Mouse (Mus musculus) spleen, postnatal 36 days (tissue): ENCODE data around the gene Baiap2.

Source experiments
- DNase-seq, 2 experiments: peaks; one replicate each; pipeline ENCODE4 v3.0.0; 2022; ENCODE audit warnings: low spot score in 2 of 2, mixed read lengths in 1 of 2

Baiap2 gene

DNA sequence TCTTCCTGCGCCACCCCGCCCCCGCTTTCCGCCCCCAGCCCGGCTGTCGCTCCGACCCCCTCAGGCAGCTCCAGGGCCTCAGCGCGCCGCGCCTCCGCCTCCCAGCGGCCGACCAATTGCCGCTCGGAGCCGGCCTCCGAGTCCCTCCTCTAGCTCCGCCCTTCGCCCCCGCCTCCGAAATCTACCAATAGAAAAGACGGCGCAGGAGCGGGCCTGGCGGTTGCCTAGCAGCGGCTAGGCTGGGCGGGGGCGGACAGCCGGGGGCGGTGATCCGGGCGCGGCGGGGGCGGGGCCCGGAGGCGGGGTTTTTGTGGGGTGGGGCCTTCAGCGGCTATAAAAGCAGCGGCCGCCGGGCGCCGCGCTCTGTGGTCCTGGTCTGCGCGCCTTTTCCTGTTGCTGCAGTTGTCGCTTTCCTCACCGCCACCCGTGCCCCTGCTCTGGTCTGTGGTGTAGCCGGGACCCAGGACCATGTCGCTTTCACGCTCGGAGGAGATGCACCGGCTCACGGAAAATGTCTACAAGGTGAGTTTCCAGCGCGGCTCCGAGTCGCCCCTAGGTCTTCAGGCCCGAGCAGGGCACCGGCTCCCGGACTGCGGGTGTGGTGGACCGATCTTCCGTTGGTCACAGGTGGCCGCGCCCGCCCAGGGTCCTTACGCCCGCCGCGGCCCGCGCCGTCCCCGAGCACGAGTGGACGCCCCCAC lies at the start of gene Baiap2:
Baiap2 (plus strand) TSS at position 37 of the 701 bp plus-strand sequence.
- peak; percentile 98 for DNase-seq

GRCm38 (mm10) chr11:119893667-119894236 lies 48.8 kb upstream of the Baiap2 start:
- no peak for DNase-seq

DNA sequence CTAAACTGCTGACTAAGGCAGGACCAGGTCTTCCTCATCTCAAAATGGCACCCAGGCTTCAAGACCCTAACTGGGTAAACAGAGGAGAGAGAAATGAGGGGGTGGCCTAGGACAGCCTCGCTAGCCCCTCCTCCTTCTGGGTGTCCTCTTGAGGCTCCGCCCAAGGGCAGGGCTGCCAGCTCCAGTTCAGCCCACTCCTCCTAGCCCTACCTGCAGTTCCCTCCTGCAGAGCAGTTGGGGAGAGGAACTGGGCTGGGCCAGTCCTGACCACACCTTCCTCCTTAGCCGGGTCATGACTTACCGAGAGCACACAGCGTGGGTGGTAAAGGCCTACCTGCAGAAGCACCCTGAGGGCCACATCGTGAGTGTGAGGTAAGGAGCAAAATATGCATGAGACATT lies 47.9 kb upstream of the Baiap2 start:
- peak; percentile 63 to 64 for DNase-seq

DNA sequence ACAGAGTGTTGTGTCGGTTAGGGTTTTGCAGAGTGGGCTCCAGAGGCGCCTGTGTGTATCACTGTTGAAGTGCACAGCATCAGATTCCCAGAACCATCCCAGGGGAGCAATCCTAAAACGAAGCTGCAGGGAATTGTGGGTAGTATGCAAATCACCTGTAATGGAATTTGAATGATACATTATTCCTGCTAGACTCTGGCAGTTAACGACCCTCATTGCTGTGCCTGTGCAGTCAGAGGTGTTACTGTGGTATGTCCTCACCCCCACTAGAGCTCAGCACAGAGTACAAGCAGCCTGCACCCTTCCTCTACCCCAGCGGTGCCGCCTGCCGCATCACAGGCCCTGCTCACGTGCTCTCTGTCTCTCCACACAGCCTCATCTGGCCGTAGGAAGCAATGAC lies 45.5 kb upstream of the Baiap2 start:
- DNase-seq, result no peak

DNA sequence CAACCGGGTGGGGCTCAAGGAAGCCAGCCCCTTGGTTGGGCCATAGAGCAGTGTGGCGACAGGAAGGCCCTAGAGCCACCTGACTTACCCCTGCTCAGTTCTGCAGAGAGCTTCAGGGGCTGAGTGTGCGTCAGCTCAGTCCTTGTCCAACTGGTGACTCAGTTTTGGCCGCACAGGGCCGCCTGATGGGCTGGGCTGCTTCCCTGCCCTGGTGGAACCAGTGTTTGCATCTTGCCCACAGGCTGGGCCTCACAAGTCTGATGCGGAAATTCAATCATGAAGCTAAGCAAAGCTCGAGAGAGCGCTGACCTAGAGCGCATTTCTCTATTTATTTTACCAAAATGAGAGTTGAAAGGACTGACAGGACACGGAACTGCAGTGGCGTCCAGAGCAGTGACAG lies 43.6 kb upstream of the Baiap2 start:
- DNase-seq, result no peak

DNA sequence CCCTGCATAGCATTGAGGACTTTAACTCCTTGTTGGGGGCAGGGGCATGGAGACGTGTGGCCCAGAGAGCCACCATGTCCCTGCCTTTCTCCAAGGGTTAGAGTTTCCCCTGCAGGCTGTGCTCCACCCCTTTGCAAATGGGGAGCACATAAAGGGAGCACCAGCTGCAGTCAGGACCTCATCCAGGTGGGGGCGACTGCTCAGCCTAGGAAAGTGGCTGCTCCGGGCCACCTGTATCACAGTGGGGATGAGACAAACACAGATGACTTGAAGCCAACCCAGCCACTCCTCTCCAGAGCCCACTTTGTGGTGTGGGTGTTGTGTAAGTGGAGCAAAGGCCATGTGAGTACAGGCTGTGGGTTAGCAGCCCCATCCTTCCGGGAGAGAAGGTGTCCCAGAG lies 41.4 kb upstream of the Baiap2 start:
- no peak for DNase-seq

DNA sequence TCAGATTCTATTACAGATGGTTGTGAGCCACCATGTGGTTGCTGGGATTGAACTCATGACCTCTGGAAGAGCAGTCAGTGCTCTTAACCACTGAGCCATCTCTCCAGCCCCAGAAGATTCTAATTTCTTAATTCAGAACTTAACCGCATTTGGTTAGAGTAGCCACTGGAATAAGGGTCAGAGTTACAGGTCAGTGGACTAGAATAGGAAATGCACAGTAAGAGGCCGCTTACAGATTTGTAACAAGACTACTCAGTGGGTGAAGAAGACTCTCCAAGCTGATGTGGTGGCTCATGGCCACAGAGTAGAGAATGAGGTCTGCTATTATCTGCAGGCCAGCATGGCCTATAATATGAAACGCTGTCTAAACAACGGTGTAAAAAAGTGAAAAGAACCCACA lies 39.7 kb upstream of the Baiap2 start:
- DNase-seq, result no peak

DNA sequence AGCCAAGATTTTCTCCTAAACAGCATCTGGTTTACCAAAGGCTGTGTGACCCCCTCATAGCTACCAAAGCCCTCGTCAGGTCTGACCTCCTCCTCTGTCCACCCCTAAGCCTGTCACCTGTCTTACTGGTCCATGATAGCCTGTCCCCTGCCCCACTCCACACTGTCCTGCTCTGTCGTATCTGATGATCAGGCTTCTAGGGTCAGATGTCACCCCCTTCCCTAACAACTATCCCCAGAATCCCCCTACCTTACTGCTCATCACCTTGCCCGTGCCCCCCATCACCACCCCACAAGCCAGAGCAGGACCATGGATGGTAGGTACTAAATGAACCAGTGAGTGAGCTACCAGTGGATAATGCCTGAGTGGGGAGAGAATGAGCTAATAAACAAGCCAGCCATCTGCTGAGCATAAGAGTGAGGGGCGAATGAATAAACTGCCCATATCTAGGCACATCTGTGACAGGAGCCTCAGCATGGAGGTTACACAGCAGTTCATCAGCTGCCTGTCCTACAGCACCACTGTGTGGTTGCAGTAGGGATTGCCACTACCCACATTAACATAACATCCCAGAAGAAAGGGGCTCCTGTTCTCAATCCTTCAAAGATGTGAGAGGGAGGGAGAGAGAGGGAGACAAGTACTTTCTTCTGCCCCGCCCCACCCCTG lies 37.8 kb upstream of the Baiap2 start:
- peak; percentile 35 to 40 for DNase-seq

DNA sequence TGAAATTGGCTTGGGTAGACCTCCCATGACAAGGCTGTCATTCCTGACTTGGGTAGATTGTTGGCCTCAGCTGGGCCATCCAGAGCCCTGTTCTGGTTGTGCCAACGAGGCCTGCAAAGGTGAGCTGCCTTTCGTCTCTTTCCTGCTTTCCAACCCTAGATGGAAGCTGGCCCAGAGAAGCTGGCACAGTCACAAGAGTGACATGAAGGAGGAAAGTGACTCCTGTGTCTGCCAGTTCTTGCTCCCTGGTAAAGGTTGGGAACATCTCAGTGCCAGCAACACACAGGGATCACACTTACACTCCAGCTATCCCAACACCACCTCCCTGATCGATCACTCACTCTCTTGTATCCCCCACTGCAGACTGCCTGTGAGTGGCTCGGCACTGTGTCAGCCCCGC lies 36.8 kb upstream of the Baiap2 start:
- no peak for DNase-seq

DNA sequence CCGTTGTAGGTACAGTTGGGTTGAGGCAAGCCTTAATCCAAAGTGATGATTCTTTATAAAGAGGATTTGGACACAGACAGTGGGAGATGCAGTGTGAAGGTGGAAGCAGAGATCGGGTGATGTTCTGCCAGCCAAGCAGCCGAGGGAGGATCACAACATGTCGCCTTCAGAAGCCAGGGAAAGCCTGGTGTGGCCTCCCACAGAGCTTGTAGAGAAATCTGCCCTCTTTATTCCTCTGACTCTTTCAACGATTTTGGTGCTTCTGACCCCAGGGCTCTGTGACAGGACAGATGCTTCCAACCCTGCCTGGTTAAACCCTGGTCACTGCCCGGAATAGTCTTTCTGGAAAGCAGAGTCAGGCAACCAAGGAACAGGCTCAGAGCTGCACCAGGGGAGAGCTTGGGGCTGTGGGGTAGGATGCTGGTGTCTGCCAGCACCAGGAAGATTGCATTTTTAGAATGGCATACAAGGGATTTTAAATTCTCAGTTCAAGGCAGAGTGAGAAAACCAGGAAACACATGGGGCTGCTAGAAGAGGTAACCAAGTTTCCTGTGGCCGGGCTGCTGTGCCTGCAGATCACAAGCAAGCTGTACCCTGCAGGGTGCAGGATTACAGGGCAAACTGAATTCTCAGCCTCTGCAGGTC lies 35.4 kb upstream of the Baiap2 start:
- no peak for DNase-seq

GRCm38 (mm10) chr11:119907711-119908110 lies 34.9 kb upstream of the Baiap2 start:
- DNase-seq, result no peak

DNA sequence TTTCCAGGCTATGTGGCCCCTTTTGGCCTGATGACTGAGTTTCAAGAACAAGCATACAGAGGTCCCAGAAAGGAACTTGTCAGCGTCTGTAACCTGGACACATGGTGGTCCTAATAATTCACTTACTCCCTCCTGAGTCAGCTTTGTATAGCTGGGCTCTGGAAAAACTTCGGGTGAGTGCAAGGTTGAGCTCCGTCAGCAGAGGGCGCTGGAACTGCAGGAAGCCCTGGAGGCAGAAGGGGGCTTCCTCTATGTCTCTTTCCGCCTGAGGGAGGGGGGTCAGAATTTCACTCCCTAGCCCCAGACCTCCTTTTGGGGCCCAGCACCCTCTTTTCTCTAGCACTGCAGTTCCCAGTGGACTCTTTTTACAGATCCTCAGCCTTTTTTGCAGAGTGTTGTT lies 33.1 kb upstream of the Baiap2 start:
- peak; percentile 40 for DNase-seq

GRCm38 (mm10) chr11:119912845-119913244 lies 29.7 kb upstream of the Baiap2 start:
- DNase-seq, result no peak

GRCm38 (mm10) chr11:119913291-119913934 lies 29.1 kb upstream of the Baiap2 start, which contains the start of gene Chmp6:
Chmp6 (plus strand) TSS chr11:119913441.
- peak; percentile 77 to 79 for DNase-seq

- no peak for DNase-seq
These were observed 28.6 kb upstream of the Baiap2 start for GRCm38 (mm10) chr11:119913935-119914314.

DNA sequence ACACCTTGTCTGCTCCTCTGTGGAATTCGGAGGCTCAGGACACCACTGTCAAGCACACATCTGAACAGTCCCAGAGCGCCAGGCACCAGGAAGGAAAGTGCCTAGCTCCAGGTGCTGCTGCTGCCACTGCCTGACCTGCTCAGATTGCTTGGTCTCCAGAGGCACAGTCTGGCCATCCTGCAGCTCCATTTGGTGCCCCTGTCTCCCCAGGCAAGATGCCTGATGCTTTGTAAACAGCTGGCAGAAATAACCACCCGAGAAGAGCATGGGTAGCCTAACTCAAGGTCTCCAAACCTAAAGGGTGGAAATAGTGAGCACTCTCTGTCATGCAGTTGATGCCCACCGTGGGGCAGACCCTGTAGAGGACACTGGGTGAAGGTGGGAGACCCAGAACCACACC lies 28.2 kb upstream of the Baiap2 start:
- no peak for DNase-seq

- DNase-seq, result no peak
These were observed 26.9 kb upstream of the Baiap2 start for GRCm38 (mm10) chr11:119915666-119916065.

GRCm38 (mm10) chr11:119916102-119916790 lies 26.3 kb upstream of the Baiap2 start:
- no peak for DNase-seq

DNA sequence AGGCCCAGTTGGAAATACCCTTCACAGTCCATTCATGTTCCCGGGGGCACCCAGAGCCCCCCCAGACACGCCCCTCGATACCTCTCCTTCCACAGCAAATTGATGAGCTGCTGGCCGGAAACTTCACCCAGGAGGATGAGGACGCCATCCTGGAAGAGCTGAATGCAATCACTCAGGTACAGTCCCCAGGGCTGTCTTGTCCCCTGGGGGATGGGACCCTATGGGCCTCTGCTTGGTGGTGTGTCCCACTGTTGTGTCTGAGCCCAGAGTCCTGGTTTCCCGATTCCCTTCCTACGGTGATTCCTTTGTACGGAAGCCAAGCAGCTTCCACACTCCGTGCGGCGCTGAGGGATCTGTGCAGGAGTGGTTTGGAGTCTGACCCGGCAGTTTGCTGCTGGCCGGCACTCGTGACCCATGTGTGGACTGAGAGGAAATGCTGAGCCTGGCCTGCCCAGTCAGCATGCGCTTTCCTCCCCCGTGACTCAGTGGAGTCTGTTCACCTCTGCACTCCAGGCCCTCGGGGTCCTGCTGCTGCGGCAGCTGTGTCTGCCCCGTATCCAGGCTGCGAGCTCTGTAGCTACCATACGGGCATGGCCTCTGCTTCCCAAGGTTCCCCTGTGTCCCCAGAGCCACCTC lies 25.6 kb upstream of the Baiap2 start:
- no peak for DNase-seq

- DNase-seq, result no peak
These were observed 24.0 kb upstream of the Baiap2 start for GRCm38 (mm10) chr11:119918521-119918920.

DNA sequence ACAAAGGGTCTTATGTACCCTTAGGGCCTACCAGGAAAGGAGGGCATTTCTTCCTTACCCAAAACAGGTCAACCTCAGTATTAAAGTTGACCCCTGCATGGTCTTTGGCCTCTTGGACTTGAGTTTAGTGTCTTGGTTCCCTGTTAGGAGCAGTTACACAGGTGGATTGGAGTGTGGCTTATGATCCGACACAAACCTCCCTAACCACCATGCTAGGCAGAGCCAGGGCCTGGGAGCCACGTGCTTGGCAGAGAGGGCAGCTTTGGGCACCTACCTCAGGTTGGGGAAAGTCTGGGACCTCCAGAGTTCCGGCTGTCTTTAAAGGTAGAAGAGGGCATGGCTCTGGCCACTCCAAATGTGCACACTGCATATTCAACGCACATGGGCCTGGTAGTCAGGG lies 23.1 kb upstream of the Baiap2 start:
- no peak for DNase-seq
